Mouse (Mus musculus): ENCODE data around the gene Btbd16.

- TF ChIP-seq POLR2A (IDR thresholded peaks at IDR 0.05; ENCODE audit: borderline replicate concordance, extremely low read depth, insufficient read depth, insufficient read length, poor library complexity, severe bottlenecking) (no peak), CTCF (IDR thresholded peaks at IDR 0.05; ENCODE audit: borderline replicate concordance, extremely low read depth, insufficient read depth, insufficient read length) (no peak)
Measured at GRCm38 (mm10) chr7:130807749-130808148, 33.9 kb downstream of the Btbd16 start.

Measured in brain, embryonic 14.5 days (tissue).